Mouse (Mus musculus): ENCODE results near the gene Casd1. TPM values are rescaled to one million over a fixed set of nuclear protein-coding genes. Genes with fewer than 3 reads are reported as not detected.

Gene Casd1
- total and polyA plus RNA-seq, 3 experiments = 13.1 to 38.2 (median 30.4) TPM

DNA sequence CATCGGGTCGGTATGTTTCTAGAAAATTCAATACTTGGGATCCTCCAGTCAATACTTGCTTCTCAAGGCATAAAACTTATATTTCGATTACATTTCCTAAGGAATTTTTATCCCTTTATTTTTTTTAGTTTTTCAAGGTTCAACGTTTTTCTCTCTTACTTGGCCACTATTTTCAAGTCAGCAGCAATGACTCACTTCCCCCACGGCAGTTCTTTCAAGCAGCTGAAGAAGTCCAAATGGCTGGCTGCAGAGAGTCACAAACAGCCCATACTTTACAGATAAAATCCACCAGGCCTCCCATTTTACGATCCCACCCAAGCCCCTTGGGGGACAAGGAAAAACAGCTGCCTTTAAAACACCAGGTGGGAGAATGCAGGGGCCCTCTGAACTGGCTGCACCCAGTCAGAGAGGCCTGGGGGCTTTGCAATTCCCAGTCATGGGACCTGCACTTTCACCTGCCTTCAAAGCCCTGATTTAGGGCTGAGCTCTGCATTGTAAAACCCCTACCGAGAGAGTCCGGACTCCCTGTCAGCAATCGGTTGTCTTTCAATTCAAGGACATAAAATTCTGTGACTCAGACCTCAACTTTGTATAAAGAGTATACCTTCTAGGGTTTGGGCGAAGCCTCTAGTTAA lies 84.2 kb downstream of the Casd1 start:
- Histone ChIP-seq H3K36me3 (replicated peaks in 1 of 2; ENCODE audit: control insufficient read depth in 1 of 2, insufficient read depth in 1 of 2, low read length in 1 of 2) (no peaks in the 10 kb centered on the region), H3K27ac (ENCODE audit: insufficient read depth, low read depth) (no peak overlapping the region)

GRCm38 (mm10) chr6:4690438-4690837 lies 89.8 kb downstream of the Casd1 start:
- Histone ChIP-seq H3K79me2 (replicated peaks; ENCODE audit: control insufficient read depth, extremely low read depth, insufficient read depth, poor library complexity, severe bottlenecking) (no peaks in the 10 kb centered on the region), H3K4me2 (ENCODE audit: insufficient read depth, low read depth, poor library complexity, severe bottlenecking) (no peak overlapping the region), H3K9me3 (replicated peaks; ENCODE audit: low read length) (no peaks in the 10 kb centered on the region), H3K27me3 (replicated peaks) (no peaks in the 10 kb centered on the region), H3K9ac (ENCODE audit: insufficient read depth, low read depth) (no peak overlapping the region), H3K36me3 (replicated peaks in 1 of 2; ENCODE audit: control insufficient read depth in 1 of 2, insufficient read depth in 1 of 2, low read length in 1 of 2) (no peaks in the 10 kb centered on the region), H3K4me3 (replicated peaks in 1 of 3; ENCODE audit: low read depth in 2 of 3, low read length in 2 of 3, poor library complexity in 1 of 3) (no peak overlapping the region), H3K27ac (ENCODE audit: insufficient read depth, low read depth) (no peak overlapping the region), H3K4me1 (ENCODE audit: control insufficient read depth in 1 of 2, insufficient read depth in 2 of 2) (no peaks in the 10 kb centered on the region)
- DNase-seq (ENCODE audit: extremely low read depth) = no peak
- TF ChIP-seq TCF12 (IDR thresholded peaks at IDR 0.05; ENCODE audit: low read depth, low read length) (no peak), CHD1 (IDR thresholded peaks at IDR 0.05; ENCODE audit: low read depth, low read length) (no peak), KAT2A (IDR thresholded peaks at IDR 0.05; ENCODE audit: insufficient replicate concordance, low read length) (no peak), USF1 (IDR thresholded peaks at IDR 0.05; ENCODE audit: low read depth, low read length) (no peak), RAD21 (IDR thresholded peaks at IDR 0.05; ENCODE audit: low read depth, low read length) (no peak), ELF1 (IDR thresholded peaks at IDR 0.05; ENCODE audit: low read depth, low read length) (no peak), MAZ (IDR thresholded peaks at IDR 0.05; ENCODE audit: low read depth, low read length) (no peak), NELFE (IDR thresholded peaks at IDR 0.05; ENCODE audit: low read depth, low read length) (no peak), MEF2A (IDR thresholded peaks at IDR 0.05; ENCODE audit: borderline replicate concordance, low read depth, low read length) (no peak), NRF1 (IDR thresholded peaks at IDR 0.05; ENCODE audit: low read depth, low read length) (no peak), POLR2AphosphoS2 (IDR thresholded peaks at IDR 0.05; ENCODE audit: low read depth, low read length) (no peak)
- dilution Hi-C loops (cut with MboI; ENCODE audit: extremely low pct_ligation_motif_present, extremely low pct_unique_long_range_greater_than_20kb, low sequenced_read_pairs) = no loop called here
- in situ Hi-C loops (cut with MboI; ENCODE audit: low pct_ligation_motif_present, low pct_unique_long_range_greater_than_20kb, low sequenced_read_pairs) = no loop called here

More for the DNA sequence above, 84.2 kb downstream of the Casd1 start:
- dilution Hi-C loops (cut with MboI; ENCODE audit: extremely low pct_ligation_motif_present, extremely low pct_unique_long_range_greater_than_20kb, low sequenced_read_pairs) (no loop called here), in situ Hi-C loops (cut with MboI; ENCODE audit: low pct_ligation_motif_present, low pct_unique_long_range_greater_than_20kb, low sequenced_read_pairs) (no loop called here)
- Histone ChIP-seq H3K4me3 (replicated peaks in 1 of 3; ENCODE audit: low read depth in 2 of 3, low read length in 2 of 3, poor library complexity in 1 of 3) (no peak overlapping the region), H3K4me1 (ENCODE audit: control insufficient read depth in 1 of 2, insufficient read depth in 2 of 2) (peaks cover 0 to 14% of the 10 kb centered on the region in 2 experiments; a peak in 2 of 4 replicates), H3K27me3 (replicated peaks) (no peaks in the 10 kb centered on the region), H3K79me2 (replicated peaks; ENCODE audit: control insufficient read depth, extremely low read depth, insufficient read depth, poor library complexity, severe bottlenecking) (no peaks in the 10 kb centered on the region), H3K9ac (ENCODE audit: insufficient read depth, low read depth) (no peak overlapping the region), H3K4me2 (ENCODE audit: insufficient read depth, low read depth, poor library complexity, severe bottlenecking) (no peak overlapping the region), H3K9me3 (replicated peaks; ENCODE audit: low read length) (no peaks in the 10 kb centered on the region)
- TF ChIP-seq IRF4 (IDR thresholded peaks at IDR 0.05; ENCODE audit: low read depth, low read length) = no peak
- no peak for TF ChIP-seq ZMIZ1 (IDR thresholded peaks at IDR 0.05; ENCODE audit: low read depth, low read length)
- TF ChIP-seq NRF1 (IDR thresholded peaks at IDR 0.05; ENCODE audit: low read depth, low read length) = no peak
- no peak for TF ChIP-seq KAT2A (IDR thresholded peaks at IDR 0.05; ENCODE audit: insufficient replicate concordance, low read length)
- TF ChIP-seq TBP (conservative IDR thresholded peaks at IDR 0.05; ENCODE audit: low read depth, low read length) = no peak
- TF ChIP-seq SMC3 (IDR thresholded peaks at IDR 0.05; ENCODE audit: low read depth, low read length) = no peak
- TF ChIP-seq GABPA (IDR thresholded peaks at IDR 0.05; ENCODE audit: insufficient replicate concordance, low read depth, low read length) = no peak
- no peak for TF ChIP-seq JUN (IDR thresholded peaks at IDR 0.05; ENCODE audit: insufficient read depth, low read depth, low read length)
- no peak for TF ChIP-seq HCFC1 (IDR thresholded peaks at IDR 0.05; ENCODE audit: low read depth, low read length)
- no peak for TF ChIP-seq MAFK (IDR thresholded peaks at IDR 0.05; ENCODE audit: insufficient replicate concordance, low read length)
- no peak for TF ChIP-seq CTCF (conservative IDR thresholded peaks at IDR 0.05 in 1 of 2, IDR thresholded peaks at IDR 0.05 in 1 of 2; ENCODE audit: low read depth in 2 of 2, low read length in 2 of 2)
- DNase-seq (ENCODE audit: extremely low read depth) = no peak

Other genes starting within 250 kb of the Casd1 start
- 0.04 TPM in 1 of 2 replicates, not detected in the other for gene Col1a2, start 96.0 kb upstream of the Casd1 start, total RNA-seq (2012; rRNA removed)
- gene Col1a2, start 96.0 kb upstream of the Casd1 start, total RNA-seq (2014; rRNA removed) = 0.12 TPM in 1 of 2 replicates, not detected in the other
- not detected in 2 replicates for gene Col1a2, start 96.0 kb upstream of the Casd1 start, polyA plus RNA-seq (2012; ENCODE audit: insufficient read length, low read depth)
- not detected in 2 replicates for gene Sgce, start 146.4 kb downstream of the Casd1 start, total RNA-seq (2012; rRNA removed)
- not detected in 2 replicates for gene Sgce, start 146.4 kb downstream of the Casd1 start, total RNA-seq (2014; rRNA removed)
- not detected in 2 replicates for gene Sgce, start 146.4 kb downstream of the Casd1 start, polyA plus RNA-seq (2012; ENCODE audit: insufficient read length, low read depth)
- gene Peg10, start 146.5 kb downstream of the Casd1 start, total RNA-seq (2012; rRNA removed) = under 0.01 TPM in 1 of 2 replicates, not detected in the other
- gene Peg10, start 146.5 kb downstream of the Casd1 start, total RNA-seq (2014; rRNA removed) = not detected in 2 replicates
- not detected in 2 replicates for gene Peg10, start 146.5 kb downstream of the Casd1 start, polyA plus RNA-seq (2012; ENCODE audit: insufficient read length, low read depth)